Comparison of ENCODE assay signal across 19 mouse cellular contexts in genomic region chr2:91633334-91633977, GRCm38 (mm10). TPM values are rescaled to one million over a fixed set of nuclear protein-coding genes. Genes with fewer than 3 reads are reported as not detected.
"Had no signal": no experiment of that assay in that cellular context is flagged by ENCODE, and none has a peak within 500 bp of the region (broad histone marks: within the 10 kb centered on the region; RNA-seq: fewer than 3 reads in every experiment).

No protein-coding gene starts in this region.

- H3K27me3 ChIP-seq: limb, embryonic 12.5 days; midbrain, embryonic 15.5 days; neural tube, embryonic 13.5 days; stomach, embryonic 15.5 days had no signal

- H3K4me3 ChIP-seq: limb, embryonic 12.5 days; midbrain, embryonic 15.5 days; neural tube, embryonic 13.5 days; stomach, embryonic 15.5 days had no signal

- H3K4me2 ChIP-seq: limb, embryonic 12.5 days; midbrain, embryonic 15.5 days; neural tube, embryonic 13.5 days; stomach, embryonic 15.5 days had no signal

- H3K9ac ChIP-seq: limb, embryonic 12.5 days; midbrain, embryonic 15.5 days; neural tube, embryonic 13.5 days; stomach, embryonic 15.5 days had no signal

- DNase-seq: kidney, adult 11 months; kidney, adult 9 months; kidney, postnatal 36 days; layer of hippocampus, adult 9-11 months; layer of hippocampus, postnatal 36 days; lung, adult 2 months; lung, postnatal 36 days; right cerebral cortex, postnatal 14 days; thymus, adult 2 months; thymus, postnatal 25 days had no signal

- H3K4me1 ChIP-seq: limb, embryonic 12.5 days; midbrain, embryonic 15.5 days; neural tube, embryonic 13.5 days; stomach, embryonic 15.5 days had no signal

- H3K9me3 ChIP-seq: limb, embryonic 12.5 days; midbrain, embryonic 15.5 days; neural tube, embryonic 13.5 days; stomach, embryonic 15.5 days had no signal

- ATAC-seq: inflammation-experienced regulatory T-cells, adult 6 months; midbrain, embryonic 15.5 days had no signal

- H3K36me3 ChIP-seq: limb, embryonic 12.5 days; midbrain, embryonic 15.5 days; neural tube, embryonic 13.5 days; stomach, embryonic 15.5 days had no signal

- H3K27ac ChIP-seq: kidney, postnatal 0 days; limb, embryonic 12.5 days; midbrain, embryonic 15.5 days; neural tube, embryonic 13.5 days; stomach, embryonic 15.5 days had no signal

RNA-seq across cellular contexts. Expression of gene F2, which starts 2.8 kb away (rescaled TPM):
- total RNA-seq: layer of hippocampus, adult 18-20 months; megakaryocyte progenitor cell, adult 5-6 weeks; monocyte, adult 5-6 weeks had no signal
